Mouse (Mus musculus) adrenal gland, postnatal 0 days (tissue): ENCODE data around the gene Pigs. TPM values are rescaled to one million over a fixed set of nuclear protein-coding genes. Genes with fewer than 3 reads are reported as not detected.

Experiments used
- polyA plus RNA-seq: library from polyadenylated mRNA; unstranded; fragments of >200 nt; fragmentation: Nextera tagmentation; extraction: Ambion mirVana; gene quantifications from 2 replicates; pipeline ENCODE4 v1.2.1, GENCODE M21; 2015

Gene Pigs
- polyA plus RNA-seq, result 50.8 and 80.0 TPM in 2 replicates

DNA sequence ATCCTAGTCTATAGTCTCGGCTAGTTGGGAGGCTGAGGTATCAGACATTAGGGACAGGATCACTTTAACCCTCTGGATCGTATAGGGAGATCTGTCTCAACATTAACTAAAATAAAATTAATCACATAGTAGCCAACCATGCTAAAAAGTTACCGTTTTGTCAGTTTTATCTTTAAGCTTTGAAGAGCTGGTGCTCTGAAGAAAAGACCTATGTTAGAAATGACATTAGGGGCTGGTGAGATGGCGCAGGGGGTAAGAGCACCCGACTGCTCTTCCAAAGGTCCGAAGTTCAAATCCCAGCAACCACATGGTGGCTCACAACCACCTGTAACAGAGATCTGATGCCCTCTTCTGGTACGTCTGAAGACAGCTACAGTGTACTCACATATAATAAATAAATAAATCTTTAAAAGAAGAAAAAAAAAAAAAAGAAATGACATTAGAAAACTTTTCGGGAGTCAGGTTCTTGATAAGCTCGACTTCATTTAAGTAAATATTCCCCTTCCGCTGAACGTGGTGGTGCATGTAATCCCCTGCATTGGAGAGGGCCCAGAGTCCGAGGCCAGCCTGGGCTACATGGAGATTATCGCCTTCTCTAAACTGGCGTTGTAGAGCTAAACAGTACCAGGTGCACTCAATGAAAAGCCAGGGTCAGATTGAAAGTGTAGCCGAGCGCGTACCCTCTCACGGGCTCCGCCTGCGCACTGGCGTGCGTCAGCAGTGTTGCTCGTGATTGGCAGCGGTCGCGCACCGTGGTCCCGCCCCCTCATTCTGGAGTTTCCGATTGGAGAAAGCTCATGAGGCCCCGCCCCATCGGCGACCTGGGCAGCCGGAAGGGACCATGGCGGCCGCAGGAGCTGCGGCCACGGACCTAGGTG, at the start of gene Pigs:
Gene Pigs (plus strand): TSS at position 782 of the 878 bp plus-strand sequence.

DNA sequence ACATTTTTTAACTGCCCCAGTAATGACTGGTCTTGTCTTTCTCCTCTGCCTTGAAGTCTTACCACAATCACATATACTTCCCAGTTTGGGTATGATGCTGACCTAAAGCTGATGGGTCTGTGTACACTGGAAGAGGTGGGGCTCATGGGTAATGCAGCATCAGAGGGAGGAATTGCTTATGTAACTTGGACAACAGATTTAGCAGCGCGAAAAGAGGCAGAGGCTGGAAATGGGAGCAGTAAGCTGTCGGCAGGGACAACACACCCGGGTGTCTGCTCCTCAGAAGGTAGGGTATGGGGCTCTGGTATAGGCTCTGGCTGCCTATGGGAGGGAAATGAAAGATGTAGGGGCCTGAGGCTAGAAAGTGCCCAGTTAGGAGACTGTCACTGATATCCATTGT, 37.6 kb upstream of the Pigs start, which contains the start of gene BC030499:
Gene BC030499 (plus strand): TSS at position 188 of the 400 bp plus-strand sequence.

DNA sequence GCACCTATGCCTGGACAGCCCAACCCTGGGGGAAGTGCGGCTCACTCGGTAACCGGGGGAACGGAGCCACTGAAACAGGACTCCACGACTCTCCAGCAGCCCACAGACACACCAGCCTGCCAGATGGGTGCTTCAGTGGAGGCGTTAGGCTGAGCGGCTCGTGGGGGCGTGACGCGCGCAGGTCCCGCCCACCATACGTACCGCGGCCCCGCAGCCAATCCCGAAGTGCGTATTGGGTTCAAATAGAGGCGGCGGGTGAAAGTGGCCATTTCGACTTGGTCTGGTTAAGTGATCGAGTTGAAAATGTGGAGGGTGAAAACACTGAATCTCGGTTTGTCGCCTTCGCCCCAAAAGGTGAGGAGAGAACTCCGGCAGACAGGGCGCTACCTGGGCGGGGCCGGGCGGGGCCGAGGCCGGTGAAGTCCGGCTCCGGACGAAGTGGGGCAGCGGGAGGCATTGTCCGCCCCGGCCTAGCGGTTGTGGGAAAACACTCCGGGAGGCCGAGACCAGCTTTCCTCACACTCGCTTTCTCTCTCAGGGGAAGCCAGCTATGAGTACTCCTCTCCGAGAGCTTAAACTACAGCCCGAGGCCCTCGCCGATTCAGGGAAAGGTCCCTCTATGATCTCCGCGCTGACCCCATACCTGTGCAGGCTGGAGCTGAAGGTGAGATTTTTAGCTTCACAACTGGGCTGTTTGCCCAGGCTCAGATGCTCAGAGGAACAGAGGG, 26.7 kb upstream of the Pigs start, which contains the start of gene Spag5:
Gene Spag5 (plus strand): TSS at position 173 of the 728 bp plus-strand sequence.

DNA sequence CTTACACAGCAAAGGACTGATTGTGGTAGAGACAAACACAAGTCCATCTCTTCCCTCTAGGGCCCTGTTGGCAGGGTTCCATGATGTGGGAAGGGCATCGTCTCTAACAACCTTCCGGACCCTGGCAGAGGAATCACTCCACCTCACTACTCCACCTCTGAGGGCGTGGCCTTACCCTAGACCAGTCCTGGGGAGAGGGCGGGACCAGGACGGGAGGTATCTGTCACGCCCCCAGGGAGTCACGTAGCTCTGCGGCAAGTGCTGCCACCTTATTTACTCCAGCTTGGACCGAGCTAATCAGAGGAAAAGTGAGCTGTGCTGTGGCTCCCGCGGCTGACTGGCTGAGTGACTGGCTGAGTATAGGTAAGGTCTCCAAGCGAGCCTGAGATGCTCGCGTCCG, 5.4 kb upstream of the Pigs start, which contains the start of gene Aldoc:
Gene Aldoc (plus strand): TSS at position 109 of the 400 bp plus-strand sequence.

DNA sequence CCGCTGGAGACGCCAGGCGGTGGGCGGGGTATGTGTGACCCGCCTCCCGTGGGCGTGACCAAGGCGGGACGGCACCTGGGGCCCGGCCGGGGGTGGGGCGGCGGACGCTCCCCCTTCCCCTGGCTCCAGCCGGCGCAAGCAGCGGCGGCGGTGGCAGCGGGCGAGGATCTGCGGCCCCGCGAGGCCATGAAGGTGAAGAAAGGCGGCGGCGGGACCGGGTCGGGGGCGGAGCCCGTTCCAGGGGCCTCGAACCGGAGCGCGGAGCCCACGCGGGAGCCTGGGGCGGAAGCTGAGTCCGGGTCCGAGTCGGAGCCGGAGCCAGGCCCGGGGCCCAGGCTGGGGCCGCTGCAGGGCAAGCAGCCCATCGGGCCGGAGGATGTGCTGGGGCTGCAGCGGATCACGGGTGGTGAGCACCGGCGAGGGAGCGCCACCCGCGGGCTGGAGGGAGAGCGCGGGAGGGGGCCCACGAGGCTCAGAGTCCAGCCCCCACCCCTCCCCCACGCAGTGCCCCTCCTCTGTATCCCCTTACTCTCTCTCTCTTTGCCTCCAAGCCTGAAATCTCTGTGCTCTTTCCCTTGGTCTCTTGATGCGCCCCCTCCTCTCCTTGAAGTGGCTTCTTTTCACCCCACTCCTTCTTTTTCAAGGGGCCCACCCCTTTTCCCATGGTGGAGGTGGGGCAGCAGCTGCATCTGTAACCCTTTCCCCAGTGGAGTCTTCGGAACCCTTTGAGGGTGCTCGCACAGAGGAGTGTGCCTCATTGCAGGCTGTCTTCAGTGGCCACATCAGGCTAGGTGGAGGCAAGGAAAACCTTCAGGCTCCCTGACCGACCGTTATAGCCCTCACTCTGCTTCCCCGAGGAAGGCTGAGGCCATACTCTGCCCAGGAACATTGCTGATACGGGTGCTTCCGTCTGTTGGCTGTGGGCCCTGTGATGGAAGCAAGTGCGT, 15.4 kb downstream of the Pigs start, which contains the start of gene Unc119:
Gene Unc119 (plus strand): TSS at position 102 of the 947 bp plus-strand sequence.

DNA sequence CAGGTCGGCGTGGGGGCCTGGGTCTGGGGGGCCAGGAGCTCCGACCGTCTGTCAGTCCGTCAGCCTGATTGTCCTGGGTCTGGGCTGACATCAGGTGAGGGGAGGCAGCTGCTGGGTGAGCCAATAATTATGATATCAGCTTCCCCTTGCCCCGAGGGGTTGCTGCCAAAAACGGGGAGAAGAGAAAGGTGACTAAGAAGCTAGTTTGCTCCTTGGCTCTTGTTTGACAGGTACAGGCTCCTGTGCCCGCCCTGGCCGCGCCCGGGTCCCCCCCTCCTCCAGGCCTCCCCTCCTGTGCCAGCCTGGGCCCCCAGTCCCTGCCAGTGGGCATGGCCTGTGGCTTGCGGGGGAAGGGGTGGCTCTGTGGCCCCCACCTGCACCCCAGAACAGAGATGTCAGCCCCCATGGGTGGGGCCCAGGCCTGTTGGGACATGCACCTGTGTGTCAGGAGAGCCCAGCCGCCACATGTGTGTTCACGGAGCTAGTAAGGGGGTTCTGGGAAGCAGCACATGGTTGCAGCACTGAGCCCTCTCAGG, 58.4 kb downstream of the Pigs start, which contains the start of gene Foxn1:
Gene Foxn1 (minus strand): TSS at position 51 of the 536 bp plus-strand sequence.

Other genes starting within 250 kb of the Pigs start
- gene Eral1, start 248.0 kb upstream of the Pigs start, polyA plus RNA-seq, result 18.5 and 31.0 TPM in 2 replicates
- 7.7 and 11.3 TPM in 2 replicates for gene Fam222b, start 233.8 kb upstream of the Pigs start, polyA plus RNA-seq
- 26.5 and 29.7 TPM in 2 replicates for gene Traf4, start 162.8 kb upstream of the Pigs start, polyA plus RNA-seq
- gene Nek8, start 151.7 kb upstream of the Pigs start, polyA plus RNA-seq, result 12.4 and 15.0 TPM in 2 replicates
- gene Tlcd1, start 151.7 kb upstream of the Pigs start, polyA plus RNA-seq, result 43.8 and 59.8 TPM in 2 replicates
- 1,480 and 1,753 TPM in 2 replicates for gene Rpl23a, start 144.8 kb upstream of the Pigs start, polyA plus RNA-seq
- 133 and 149 TPM in 2 replicates for gene Rab34, start 140.0 kb upstream of the Pigs start, polyA plus RNA-seq
- 6.5 and 7.8 TPM in 2 replicates for gene Proca1, start 135.0 kb upstream of the Pigs start, polyA plus RNA-seq
- gene Sdf2, start 82.7 kb upstream of the Pigs start, polyA plus RNA-seq, result 161 and 193 TPM in 2 replicates
- gene Supt6, start 82.4 kb upstream of the Pigs start, polyA plus RNA-seq, result 12.5 and 14.4 TPM in 2 replicates
- gene 2610507B11Rik, start 66.7 kb upstream of the Pigs start, polyA plus RNA-seq, result 39.8 and 70.6 TPM in 2 replicates
- 0.21 TPM in 1 of 2 replicates, not detected in the other for gene BC030499, start 37.6 kb upstream of the Pigs start, polyA plus RNA-seq
- 6.4 and 8.2 TPM in 2 replicates for gene Spag5, start 26.9 kb upstream of the Pigs start, polyA plus RNA-seq
- gene Aldoc, start 5.4 kb upstream of the Pigs start, polyA plus RNA-seq, result 13.7 and 19.6 TPM in 2 replicates
- 82.0 and 100 TPM in 2 replicates for gene Unc119, start 15.1 kb downstream of the Pigs start, polyA plus RNA-seq
- 0.06 TPM in 1 of 2 replicates, not detected in the other for gene Foxn1, start 58.1 kb downstream of the Pigs start, polyA plus RNA-seq
- 0.11 and 0.21 TPM in 2 replicates for gene Slc13a2, start 93.8 kb downstream of the Pigs start, polyA plus RNA-seq
- 13.1 and 25.8 TPM in 2 replicates for gene Slc46a1, start 137.3 kb downstream of the Pigs start, polyA plus RNA-seq
- 5.0 and 7.8 TPM in 2 replicates for gene Sarm1, start 169.3 kb downstream of the Pigs start, polyA plus RNA-seq
- 41.1 and 59.4 TPM in 2 replicates for gene Vtn, start 170.7 kb downstream of the Pigs start, polyA plus RNA-seq
- not detected in 2 replicates for gene Sebox, start 175.0 kb downstream of the Pigs start, polyA plus RNA-seq
- 49.5 and 55.2 TPM in 2 replicates for gene Tmem199, start 183.8 kb downstream of the Pigs start, polyA plus RNA-seq
- gene Poldip2, start 183.8 kb downstream of the Pigs start, polyA plus RNA-seq, result 122 and 191 TPM in 2 replicates
- 33.2 and 38.8 TPM in 2 replicates for gene Tnfaip1, start 207.9 kb downstream of the Pigs start, polyA plus RNA-seq
- 193 and 207 TPM in 2 replicates for gene Ift20, start 207.9 kb downstream of the Pigs start, polyA plus RNA-seq
- 34.3 and 47.6 TPM in 2 replicates for gene Tmem97, start 222.4 kb downstream of the Pigs start, polyA plus RNA-seq